Mouse (Mus musculus) WW6 (cell line): ENCODE data around the gene Ccer2.

ENCODE experiments used
- DNase-seq: peaks from one replicate; pipeline ENCODE4 v3.0.0-alpha.2; 2013; ENCODE audit warnings: low read depth, low spot score

Ccer2 gene

GRCm38 (mm10) chr7:28749935-28750334, 6.0 kb upstream of the Ccer2 start:
- DNase-seq, result no peak

GRCm38 (mm10) chr7:28758623-28759022, 2.6 kb downstream of the Ccer2 start:
- DNase-seq, result no peak

GRCm38 (mm10) chr7:28761907-28762306, 5.9 kb downstream of the Ccer2 start:
- DNase-seq, result no peak

- DNase-seq, result no peak
Measured at GRCm38 (mm10) chr7:28765211-28765610, 9.2 kb downstream of the Ccer2 start.

DNA sequence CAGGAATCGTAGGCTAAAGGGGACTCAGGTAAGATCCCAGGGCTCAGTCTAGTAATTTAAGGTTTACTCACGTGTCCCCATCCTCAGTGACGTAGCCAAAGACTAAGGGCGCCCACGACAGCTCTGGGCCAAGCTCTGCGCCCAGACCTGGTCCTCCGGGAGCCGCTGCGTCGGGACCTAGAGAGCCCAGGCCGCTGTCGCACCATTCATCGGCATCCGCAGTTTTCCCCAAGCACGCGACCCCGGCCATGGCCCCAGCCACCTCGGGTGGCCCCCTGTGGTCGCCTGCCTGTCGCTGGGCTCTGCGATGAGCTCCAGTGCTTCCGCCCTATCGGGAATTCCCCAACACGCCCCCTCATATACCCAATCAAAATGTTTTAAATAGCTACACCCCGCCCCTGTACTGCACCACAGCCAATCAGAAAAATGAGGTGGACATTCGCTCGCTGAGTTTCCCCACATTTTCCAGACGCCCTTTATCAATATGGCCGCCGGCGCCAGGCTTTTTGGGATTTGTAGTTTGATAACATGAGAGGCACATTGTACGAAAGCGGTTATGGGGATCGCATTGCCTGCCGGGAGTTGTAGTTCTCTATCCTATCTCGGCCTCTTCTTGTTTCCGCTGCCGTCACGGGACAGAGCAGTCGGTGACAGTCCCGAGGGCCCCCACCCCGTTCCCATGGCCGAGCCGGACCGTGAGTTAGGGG, 10.4 kb downstream of the Ccer2 start, which contains the start of gene Sirt2:
Gene Sirt2 (plus strand): TSS at position 563 of the 707 bp plus-strand sequence.
- peak; percentile 93 for DNase-seq

DNA sequence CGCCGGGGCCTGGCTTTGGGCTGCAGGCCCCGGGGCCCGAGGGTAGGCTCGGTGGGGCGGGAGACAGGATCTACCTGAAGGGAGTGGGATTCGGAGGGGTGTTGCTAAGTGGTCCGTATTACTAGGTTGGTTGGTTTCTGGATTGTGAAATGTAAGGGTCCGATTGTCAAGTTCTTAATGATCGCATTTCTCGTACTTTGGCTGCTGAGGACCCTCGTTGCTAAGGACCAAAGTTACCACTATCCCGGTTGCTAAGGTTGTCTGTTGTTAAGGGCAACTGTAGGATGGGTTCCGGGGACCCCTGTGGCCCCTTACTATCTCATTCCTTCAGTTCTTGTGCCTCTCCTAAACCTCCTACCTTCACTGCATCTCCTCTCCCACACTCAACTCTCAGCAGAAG, 10.9 kb downstream of the Ccer2 start:
- no peak for DNase-seq

- DNase-seq, result no peak
Measured at GRCm38 (mm10) chr7:28767462-28767965, 11.5 kb downstream of the Ccer2 start, which contains the start of gene Nfkbib. Gene Nfkbib (minus strand): TSS chr7:28767512.

GRCm38 (mm10) chr7:28769414-28769958, 13.5 kb downstream of the Ccer2 start:
- no peak for DNase-seq

DNA sequence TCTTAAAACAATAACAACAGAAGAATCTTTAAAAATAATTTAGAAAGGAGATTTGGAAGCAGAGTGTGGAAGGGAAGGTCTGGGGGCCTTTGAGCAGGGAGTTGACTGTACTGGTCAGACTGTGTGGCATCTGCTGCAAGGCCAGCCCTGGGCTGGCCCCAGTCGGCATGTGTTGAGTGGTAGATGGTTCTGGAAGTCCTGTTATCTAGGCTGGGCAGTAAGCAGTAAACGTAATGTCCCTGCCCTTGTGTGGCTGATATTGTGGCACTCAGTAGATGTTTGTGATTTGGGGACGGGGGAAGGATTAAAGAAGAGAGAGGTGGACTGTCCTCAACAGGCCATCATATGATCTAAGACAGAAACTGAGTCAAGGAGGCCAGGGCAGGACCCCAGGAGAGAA, 14.3 kb downstream of the Ccer2 start:
- DNase-seq, result no peak

- DNase-seq, result no peak
Measured at GRCm38 (mm10) chr7:28771867-28772266, 15.9 kb downstream of the Ccer2 start.

GRCm38 (mm10) chr7:28773163-28773562, 17.2 kb downstream of the Ccer2 start:
- no peak for DNase-seq

DNA sequence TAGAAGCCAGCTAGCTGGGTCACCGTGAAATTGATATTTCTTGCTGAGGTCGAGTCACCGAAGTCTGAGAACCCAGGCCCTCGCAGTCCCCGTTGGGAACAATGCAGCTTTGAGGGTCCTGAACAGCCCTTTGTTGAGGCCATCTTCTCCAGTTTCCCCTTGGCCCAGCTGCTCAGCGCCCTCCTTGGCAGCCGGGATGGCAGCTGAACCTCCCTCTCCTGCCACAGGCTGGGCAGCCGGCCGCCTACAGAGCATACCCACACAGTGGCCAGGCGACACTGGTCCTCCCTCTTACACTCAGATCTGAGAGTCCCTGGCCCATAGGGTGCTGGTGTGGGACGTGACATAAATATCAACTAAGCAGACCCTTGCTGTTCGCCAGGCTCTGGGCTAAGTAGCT, 18.2 kb downstream of the Ccer2 start:
- DNase-seq, result no peak

- no peak for DNase-seq
Measured at GRCm38 (mm10) chr7:28775129-28775528, 19.2 kb downstream of the Ccer2 start.

- no peak for DNase-seq
Measured at GRCm38 (mm10) chr7:28778825-28779224, 22.9 kb downstream of the Ccer2 start.

DNA sequence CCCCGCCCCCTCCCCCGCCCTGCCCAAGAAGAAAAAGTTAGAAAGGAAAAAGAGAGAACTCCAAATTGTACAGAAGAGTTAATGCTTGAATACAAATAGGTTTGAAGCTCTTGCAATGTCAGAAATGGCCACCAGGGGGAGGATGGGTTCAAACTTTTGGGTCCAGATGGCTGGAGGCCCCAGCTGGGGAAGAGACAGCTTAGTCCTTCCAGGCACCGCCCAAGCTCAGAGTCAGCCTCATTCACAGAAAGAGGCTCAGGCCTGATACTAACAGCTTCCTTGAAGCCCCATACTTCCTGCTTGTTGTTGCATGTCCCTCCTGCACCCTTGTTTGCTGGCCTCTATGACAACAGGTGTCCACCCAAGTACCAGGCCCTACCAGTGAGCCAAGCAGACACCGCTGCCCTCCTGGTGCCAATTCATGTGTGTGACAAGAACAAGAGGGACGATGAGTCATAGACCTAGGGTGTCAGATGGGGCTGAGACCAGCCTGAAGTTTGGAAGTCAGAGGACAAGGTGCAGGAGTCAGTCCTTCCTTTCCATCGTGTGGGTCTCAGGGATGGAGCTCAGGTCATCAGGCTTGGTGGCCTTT, 24.2 kb downstream of the Ccer2 start:
- DNase-seq, result no peak

DNA sequence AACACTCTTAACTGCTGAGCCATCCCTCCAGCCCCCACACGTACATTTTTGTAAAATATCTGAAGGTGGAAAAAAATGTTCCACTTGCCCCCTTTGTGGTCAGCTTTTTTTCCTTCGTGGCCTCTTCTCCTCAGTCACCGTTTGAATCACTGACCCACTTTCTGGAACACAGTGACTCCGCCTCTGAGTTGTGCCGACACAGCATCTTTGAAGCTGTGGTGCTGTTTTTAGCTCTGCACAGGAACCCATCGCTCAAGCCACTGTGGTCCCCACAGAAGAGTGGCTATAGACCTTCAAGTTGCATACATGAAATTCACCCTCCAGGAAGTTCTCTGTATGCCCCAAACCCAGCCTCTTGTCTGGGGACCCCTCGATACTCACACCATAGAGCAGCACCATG, 24.9 kb downstream of the Ccer2 start:
- DNase-seq, result no peak

DNA sequence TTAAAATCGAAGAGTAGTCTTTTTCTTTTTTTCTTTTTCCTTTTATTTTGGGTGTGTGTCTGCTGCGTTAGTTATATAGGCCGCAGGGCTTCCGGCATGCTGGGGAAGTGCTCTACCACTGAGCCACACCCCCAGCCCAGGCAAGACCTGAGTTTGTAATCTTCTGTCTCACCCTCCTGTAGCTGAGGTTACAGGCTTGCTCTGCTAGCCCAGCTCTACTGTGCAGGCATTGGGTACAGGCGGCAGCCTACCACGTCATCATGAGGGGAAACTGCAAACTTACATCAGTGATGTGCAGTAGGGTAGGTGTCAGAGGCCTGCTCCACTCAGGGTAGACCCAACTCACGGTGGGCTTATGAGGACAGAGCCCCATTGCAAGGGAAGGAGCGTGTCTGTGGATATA, 25.3 kb downstream of the Ccer2 start:
- DNase-seq, result no peak

DNA sequence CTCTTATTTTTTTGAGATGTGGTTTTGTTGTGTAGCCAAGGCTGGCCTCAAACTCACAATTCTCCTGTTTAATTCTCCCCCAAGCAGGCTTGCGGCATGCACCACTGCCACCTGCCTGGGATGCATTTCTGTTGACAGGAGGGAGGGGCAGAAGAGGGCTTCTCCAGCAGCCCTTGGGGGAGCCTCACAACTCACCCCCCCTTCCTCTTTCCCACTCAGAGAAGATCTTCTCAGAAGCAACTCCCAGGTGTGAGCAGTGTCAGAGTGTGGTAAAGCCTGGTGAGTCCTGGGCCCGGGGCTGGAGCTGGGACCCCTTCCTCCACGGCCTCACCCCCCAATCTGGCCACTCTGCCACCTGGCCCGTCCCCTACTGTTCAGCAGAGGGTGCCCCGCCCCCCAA, 29.2 kb downstream of the Ccer2 start:
- no peak for DNase-seq

- DNase-seq, result no peak
Measured at GRCm38 (mm10) chr7:28787884-28788283, 31.9 kb downstream of the Ccer2 start.

DNA sequence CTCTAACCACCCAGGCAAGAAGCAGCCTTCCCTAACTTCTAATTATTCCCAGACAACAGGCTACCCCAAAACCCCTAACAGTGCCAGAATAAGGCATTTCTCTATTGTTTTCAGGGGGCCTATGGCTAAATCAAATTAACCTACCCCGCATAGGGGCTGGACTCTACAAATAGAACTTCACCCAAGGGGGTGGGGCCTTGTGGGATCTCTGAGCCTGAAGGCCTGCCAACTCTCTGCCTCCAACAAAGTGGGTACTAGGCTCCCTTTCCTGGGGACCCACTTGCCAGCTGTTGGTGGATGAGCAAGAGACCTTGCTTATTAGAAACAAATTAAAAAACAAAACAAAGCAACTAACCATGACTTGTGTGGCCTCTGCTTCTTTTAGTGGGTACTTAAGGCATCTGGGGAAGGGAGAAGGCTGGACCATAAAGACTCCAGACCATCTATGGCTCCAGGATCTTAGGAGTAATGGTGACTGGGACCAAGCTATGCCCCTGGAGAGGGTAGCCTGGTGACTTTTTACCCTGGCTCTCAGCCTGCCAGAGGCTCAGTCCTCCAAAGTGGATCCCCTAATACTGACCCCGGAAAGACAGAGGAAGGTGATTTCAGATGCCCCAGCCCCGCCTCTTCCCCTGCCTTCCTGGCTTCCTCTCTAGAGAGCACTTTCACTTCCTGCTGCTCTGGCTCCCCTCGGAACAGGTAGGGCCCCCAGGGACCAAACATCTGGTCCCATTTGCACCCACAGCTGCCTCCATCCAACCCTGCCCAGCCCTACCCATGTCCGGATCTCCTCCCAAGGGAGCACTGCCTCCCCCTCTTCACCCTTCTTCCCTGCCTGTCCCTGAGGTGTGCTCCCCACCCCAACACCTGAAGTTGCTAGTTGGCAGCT, 32.6 kb downstream of the Ccer2 start, which contains the start of gene Rinl:
Gene Rinl (plus strand): TSS at position 663 of the 889 bp plus-strand sequence.
- DNase-seq, result no peak

GRCm38 (mm10) chr7:28789235-28789634, 33.3 kb downstream of the Ccer2 start:
- no peak for DNase-seq
